Mouse (Mus musculus) layer of hippocampus, postnatal 10 days (tissue): ENCODE data around the gene Olfr572. TPM values are rescaled to one million over a fixed set of nuclear protein-coding genes. Genes with fewer than 3 reads are reported as not detected.

Experiments used
- DNase-seq, 2 experiments: peaks; one replicate each; pipeline ENCODE4 v3.0.0; 2021; ENCODE audit warnings: low spot score in 2 of 2
- long read RNA-seq: library from polyadenylated mRNA; stranded (forward); transcript quantifications from one replicate; pipeline ENCODE4 v2.0.0, GENCODE M21; 2023
- total RNA-seq, 2 experiments: library from RNA; stranded (reverse); gene quantifications; 2 replicates each; pipeline ENCODE4 v1.2.3; 2021

Olfr572 gene
- not detected for total RNA-seq
- long read RNA-seq = 0 reads

DNA sequence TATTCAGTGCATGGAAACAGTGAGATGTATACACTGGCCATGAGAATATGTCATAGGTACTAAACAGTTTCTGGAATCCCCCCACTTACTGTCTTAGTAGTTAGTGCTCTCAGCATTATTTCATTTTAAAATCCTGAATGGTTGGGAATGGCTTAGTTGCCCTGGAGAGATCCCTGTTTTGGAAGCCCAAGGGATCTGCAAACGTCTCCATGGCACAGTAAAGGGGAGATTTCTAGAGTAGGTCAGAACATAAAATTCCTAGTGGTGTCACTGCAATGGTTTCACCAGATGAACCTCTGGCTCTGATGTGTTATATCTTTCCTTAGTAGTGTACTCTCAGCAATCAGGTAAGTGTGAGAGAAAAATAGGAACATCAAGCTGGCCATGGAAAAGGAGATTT is at the start of gene Olfr572:
TSS of gene Olfr572 (plus strand) at position 301 of the 400 bp plus-strand sequence.
- no peak for DNase-seq

DNA sequence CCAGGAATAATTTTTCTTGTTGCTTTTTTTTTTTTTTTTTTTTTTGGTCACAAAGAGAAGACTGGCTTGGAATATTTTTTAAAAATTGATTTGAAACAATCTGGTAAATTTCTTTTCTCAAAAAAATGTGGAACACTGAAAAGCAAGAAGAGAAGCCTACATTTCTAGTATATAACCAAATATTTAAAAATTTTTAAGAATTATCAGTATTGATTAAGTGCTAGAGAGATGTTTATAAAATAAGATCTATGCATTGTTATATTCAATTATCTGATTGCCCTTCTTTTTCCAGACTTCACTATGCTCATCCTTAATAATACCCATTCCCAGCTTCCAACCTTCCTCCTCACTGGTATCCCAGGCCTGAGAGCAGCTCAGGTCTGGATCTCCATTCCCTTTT is 47.4 kb upstream of the Olfr572 start, which contains the start of gene Olfr568:
TSS of gene Olfr568 (plus strand) at position 301 of the 400 bp plus-strand sequence.
- no peak for DNase-seq

DNA sequence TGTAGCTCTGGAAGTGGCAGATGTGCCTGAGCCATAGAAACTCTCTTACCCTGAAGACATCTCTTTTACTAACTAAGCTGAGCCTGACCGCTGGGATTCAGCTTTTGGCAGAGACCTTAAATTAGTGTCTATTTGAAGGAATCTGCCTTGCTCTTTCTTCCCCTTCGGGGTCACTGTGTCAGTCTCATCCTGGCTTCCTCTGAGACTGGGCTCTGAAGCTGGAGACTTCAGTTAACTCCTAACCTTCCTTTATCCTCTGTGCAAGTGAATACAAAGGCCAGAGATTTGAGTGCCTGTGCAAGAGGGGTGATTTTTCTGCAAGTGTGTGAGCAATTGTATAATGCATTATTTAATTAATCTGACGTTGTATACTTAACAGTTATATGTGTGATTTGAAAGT is 33.4 kb upstream of the Olfr572 start, which contains the start of gene Olfr569:
TSS of gene Olfr569 (minus strand) at position 101 of the 400 bp plus-strand sequence.
- DNase-seq = no peak

DNA sequence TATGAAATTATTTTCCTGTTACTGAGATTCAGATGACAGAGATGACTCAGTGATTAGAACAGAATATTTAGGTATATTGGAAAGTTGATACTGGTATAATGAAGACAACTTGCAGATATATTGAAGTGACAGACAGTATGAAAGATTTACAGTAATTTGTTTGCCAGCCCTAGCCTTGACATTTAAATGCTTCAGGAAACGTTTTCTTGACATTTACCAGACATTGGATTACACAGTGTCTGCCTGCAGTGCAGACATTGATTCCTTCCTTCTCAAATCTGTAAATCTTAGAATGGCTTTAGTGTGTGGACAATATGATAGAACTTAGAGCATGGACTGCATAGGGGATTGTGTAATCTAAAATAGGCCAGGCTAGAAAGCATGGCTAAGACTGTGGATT is 8.9 kb upstream of the Olfr572 start:
- no peak for DNase-seq

DNA sequence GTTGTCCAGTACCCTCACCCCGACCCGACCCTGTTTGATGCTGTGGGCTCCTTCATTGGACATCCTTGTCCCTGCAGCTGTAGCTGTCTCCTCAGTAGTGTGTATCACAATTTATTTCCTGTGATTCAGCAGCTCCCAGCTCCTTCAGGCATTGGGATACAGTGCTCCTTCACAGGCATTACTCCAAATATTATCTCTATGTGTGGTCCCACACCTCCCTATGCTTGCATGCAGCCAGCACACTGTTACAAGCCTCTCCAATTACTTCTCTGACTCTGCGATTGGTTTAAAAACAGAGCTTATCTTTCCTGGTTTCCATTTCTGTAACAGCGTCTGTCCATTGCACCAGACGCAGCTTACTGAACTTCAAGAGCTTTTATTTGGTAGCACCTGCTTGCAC is 7.8 kb upstream of the Olfr572 start:
- no peak for DNase-seq

DNA sequence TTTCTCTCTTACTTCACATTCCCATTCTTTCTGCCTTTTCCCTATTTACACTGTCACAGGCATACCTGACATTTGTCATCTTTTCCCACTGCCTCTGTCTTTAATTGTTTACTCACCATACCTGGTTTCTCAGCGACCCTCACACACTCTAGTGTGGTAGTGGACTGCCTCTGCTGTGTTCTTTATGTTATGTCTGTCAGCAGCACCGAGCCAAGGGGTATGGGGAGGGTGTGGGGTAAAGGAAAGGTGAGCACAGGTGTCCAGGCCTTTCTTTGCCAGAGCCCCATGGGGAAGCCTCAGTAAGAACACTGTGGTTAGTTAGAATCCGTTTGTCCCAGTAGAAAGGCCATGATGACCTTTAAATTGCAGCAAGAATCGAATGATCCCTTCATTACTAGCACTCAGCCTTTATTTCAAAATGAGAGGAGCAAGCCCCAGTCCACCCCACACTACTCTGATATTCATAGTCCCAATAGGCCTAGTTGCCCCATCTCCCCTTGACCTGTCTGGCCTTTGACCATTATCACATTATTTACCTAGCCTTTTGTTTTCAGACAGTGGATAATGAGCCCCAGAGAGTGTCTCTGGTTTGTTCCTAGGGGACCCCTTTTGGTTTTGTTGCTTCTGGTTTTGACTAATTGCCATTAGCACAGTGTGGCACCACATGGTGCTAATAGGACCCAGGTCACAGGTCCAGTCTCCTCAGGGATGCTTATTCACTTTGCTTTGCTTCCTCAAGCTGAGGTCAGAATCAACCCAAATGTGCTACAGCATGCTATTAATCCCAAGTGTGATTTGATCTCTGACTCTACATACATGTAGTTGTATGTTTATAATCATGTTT is 7.0 kb upstream of the Olfr572 start, which contains the start of gene Olfr571:
TSS of gene Olfr571 (minus strand) at position 505 of the 844 bp plus-strand sequence.
- DNase-seq = no peak

DNA sequence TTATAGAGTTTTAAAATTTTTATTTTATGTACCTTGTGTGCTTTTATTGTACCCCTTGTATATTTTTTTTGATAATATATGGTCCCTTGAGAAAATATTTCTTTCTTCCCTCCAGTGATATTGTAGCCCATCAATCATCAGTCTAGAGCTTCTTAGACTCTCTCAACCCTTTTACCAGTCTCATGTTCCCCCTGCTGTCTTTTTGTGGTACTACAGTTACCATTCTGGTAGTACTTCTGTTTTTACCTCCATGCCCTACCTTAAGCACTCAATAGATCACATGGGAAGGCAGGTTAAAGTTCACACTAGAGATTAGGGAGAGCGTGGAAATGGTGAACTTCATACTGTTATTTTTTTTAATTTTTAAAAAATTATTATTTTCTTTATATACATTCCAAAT is 4.6 kb upstream of the Olfr572 start:
- DNase-seq = peak in 1 of 2 experiments; percentile 12

DNA sequence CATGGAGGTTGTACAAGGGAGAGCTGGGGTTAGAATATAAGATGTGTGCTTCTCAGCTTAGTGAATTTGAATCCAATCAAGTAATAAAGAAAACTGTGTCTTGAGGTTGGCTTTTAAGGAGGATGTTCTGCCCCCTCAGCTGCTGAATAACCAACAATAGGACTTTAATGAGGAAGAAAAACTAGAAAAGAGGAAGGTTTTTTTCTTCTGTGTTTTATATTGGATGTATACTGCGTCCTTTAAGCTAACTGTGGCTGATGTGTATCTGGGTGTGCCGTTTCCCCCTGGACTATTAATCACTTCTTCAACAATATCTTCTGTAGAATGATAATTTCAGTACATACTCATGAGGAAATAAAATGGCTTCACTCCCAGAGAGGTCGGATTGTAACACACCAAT is 2.9 kb downstream of the Olfr572 start:
- no peak for DNase-seq

DNA sequence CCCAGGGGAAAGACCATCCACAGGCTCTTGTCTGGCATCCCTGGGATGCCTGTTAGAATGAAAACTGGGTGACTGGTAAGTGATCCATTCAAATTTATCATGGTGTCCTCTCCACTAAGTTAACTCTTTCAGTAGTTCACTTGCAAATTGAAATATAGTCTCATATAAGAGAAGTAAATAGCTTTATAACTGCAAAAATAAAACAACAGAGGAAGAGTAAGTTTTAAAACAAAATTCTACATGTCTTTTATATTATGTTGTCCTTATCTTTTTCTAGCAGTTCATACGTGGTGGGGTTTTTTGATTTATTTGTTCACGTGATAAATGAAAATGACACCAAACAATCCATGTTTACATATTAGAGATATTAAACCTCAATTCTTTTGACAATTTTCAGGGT is 18.3 kb downstream of the Olfr572 start, which contains the start of gene Olfr573-ps1:
TSS of gene Olfr573-ps1 (minus strand) at position 101 of the 400 bp plus-strand sequence.
- no peak for DNase-seq

DNA sequence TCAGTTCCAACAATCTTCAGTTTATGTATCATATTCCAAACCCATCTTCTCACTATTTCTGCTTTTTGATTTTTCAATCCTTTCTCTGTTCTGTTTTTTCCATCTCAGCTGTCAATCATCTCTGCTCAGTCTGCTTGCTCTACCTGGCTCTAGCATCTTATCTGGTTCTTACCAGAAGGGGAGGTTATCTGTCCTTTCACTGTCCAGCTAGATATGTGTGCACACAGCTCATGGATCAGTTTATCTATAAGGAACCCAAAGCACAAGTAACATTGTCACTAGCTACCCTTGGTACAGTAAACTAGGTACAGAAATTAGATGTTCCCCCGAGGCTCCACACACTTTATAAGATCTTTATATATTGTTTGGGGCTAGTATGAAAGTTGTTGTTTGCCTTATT is 19.2 kb downstream of the Olfr572 start:
- no peak for DNase-seq

DNA sequence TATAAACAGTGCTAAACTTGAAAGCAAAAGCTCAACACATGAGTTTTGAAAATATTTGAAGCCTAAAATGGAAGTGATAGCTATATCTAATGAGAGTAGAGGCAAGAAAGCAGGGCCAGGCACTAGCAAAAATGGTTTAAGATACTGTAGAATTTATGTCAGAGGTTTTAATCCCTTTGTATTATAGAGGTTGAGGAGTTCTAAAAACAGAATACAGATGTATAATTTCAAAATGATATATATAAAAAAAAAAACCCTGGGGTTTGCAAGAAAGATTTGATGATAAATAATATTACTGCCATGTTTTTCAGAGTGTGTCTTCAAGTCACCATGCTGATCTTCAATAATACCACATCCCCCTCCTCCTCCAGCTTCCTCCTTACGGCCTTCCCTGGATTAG is 24.0 kb downstream of the Olfr572 start, which contains the start of gene Olfr574:
TSS of gene Olfr574 (plus strand) at position 301 of the 400 bp plus-strand sequence.
- no peak for DNase-seq

DNA sequence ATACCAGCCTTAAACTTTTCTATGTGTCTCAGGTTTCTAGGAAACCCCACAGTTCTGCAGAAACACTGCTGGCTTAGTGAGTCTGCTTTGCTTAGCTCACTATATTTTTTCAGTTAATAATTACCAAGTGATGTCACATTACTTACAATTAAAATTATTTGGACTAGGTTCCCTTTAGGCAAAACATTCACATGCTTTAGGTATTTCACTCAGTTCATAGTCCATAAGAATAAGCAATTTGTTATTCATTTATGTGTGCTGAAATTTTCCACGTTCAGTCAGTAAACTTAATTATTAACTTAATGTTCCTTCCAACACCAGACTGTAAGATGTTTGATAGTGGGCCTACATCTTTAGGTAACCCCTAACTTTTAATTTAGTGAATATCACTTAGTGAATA is 26.5 kb downstream of the Olfr572 start:
- no peak for DNase-seq

DNA sequence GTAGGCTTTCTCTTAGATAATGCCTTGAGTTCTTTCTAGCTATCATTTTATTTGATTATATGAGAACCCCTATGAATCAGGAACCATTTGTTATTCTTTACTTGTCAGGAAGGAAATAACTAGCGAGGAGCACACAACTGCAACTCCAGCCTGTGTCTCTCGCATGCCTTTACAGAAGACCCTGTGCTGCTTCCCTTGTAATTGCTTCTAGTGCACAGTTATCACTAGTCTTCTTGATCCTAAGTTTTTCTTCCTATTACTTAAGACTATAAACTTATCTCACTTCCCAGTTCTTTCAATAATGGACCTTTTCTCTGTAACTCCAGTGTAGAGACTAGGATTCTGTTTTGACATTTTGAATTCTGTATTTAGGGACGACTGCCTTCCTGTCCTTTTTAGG is 33.9 kb downstream of the Olfr572 start:
- no peak for DNase-seq

DNA sequence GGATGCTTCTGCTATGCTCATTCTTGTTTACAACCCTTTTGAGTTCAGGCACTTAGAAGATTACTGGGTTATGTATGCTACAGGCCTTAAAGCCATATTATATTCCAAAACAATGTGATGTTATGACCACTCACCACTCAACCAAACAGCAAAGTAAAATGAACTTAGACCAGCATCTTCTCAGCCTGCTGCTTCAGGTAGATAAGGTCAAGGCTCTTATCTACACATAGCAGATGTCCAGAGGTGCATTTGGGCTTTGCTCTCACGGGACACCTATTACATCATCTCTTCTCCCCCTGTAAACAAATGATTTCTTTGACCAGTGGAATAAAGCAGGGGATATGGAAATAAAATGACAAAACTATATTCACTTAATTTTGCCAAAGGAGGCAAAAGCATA is 34.4 kb downstream of the Olfr572 start, which contains the start of gene Olfr575:
TSS of gene Olfr575 (minus strand) at position 183 of the 400 bp plus-strand sequence.
- no peak for DNase-seq

DNA sequence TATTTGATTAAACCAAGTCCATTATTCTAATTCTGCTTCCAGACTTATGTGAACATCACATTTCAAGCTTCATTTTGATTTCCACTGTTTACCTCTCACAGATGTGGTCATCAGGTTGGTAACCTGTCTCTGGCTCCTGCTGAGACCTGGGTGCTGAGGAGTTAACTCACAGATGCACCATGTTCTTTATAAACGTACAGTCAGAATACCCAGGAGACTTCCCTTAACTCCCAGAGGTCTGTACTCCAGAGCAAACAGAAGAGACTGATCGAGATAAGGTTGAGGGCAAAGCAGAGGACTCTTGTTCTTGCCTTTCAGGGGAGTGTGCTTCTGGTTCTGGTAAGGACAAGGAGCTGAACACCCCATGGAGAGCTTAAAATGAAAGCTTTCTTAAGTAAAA is 38.2 kb downstream of the Olfr572 start, which contains the start of gene Olfr576:
TSS of gene Olfr576 (plus strand) at position 301 of the 400 bp plus-strand sequence.
- no peak for DNase-seq

DNA sequence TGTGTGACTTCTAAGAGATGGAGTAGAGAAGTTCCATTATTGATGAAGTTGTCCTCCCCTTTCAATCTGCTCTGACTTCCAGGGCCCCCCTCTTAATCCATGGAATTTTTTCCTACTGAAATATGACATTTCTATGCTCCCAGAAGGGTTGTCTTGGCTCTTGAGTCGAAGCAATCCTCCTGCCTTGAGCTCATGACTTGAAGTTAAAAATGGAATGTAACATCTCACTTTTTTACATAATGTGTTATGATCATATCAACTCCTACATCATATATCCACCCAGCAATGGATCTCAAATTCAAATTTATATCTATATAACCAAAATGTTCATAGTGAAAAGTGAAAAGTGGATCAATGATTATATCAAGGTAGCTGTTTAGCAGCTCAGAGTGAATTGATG is 50.2 kb downstream of the Olfr572 start:
- no peak for DNase-seq

DNA sequence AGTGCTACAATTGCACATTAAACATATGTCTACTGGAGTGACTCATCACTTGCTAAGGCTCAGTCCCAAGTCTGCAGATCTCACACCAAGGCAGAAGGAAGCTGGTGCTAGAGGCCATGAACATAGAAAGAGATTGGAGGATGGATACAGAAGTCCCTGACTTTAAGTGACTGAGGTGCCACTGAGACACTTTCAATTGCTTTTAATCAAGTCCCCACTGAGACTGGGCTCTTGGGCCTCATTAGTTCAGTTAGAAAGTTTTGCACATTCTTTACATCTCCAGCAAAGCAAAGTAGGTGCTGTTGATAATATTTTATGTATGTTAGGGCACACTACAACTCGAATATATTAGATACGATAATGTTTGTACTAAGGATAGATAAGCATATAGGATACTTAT is 51.6 kb downstream of the Olfr572 start, which contains the start of gene Olfr577:
TSS of gene Olfr577 (minus strand) at position 101 of the 400 bp plus-strand sequence.
- no peak for DNase-seq

Other genes with a start within 250 kb of the Olfr572 start
- gene Trim68, start 237.1 kb upstream of the Olfr572 start, total RNA-seq = 1 to 10 TPM; 6.2 to 7.5 TPM
- gene Olfr557, start 228.5 kb upstream of the Olfr572 start, total RNA-seq = not detected
- gene Olfr558, start 222.2 kb upstream of the Olfr572 start, total RNA-seq = under 1 TPM; 0.34 to 0.49 TPM
- not detected for gene Olfr33, start 205.3 kb upstream of the Olfr572 start, total RNA-seq
- not detected for gene Olfr559, start 196.9 kb upstream of the Olfr572 start, total RNA-seq
- not detected for gene Olfr560, start 165.0 kb upstream of the Olfr572 start, total RNA-seq
- under 1 TPM; 0.23 to 0.76 TPM for gene Olfr78, start 164.9 kb upstream of the Olfr572 start, total RNA-seq
- not detected for gene Olfr561, start 153.2 kb upstream of the Olfr572 start, total RNA-seq
- not detected for gene Olfr564, start 120.9 kb upstream of the Olfr572 start, total RNA-seq
- gene Olfr566, start 65.6 kb upstream of the Olfr572 start, total RNA-seq = not detected
- gene Olfr568, start 47.3 kb upstream of the Olfr572 start, total RNA-seq = not detected
- not detected for gene Olfr569, start 33.5 kb upstream of the Olfr572 start, total RNA-seq
- not detected for gene Olfr570, start 29.8 kb upstream of the Olfr572 start, total RNA-seq
- not detected for gene Olfr571, start 6.9 kb upstream of the Olfr572 start, total RNA-seq
- not detected for gene Olfr573-ps1, start 18.2 kb downstream of the Olfr572 start, total RNA-seq
- gene Olfr574, start 24.1 kb downstream of the Olfr572 start, total RNA-seq = not detected
- gene Olfr575, start 34.4 kb downstream of the Olfr572 start, total RNA-seq = not detected
- gene Olfr576, start 38.3 kb downstream of the Olfr572 start, total RNA-seq = not detected
- gene Olfr577, start 51.5 kb downstream of the Olfr572 start, total RNA-seq = not detected
- not detected for gene Olfr578, start 64.9 kb downstream of the Olfr572 start, total RNA-seq
- not detected for gene Olfr582, start 113.6 kb downstream of the Olfr572 start, total RNA-seq
- not detected for gene Olfr583, start 126.9 kb downstream of the Olfr572 start, total RNA-seq
- gene Olfr584, start 157.5 kb downstream of the Olfr572 start, total RNA-seq = not detected
- not detected for gene Olfr585, start 173.3 kb downstream of the Olfr572 start, total RNA-seq
- not detected for gene Olfr586, start 201.2 kb downstream of the Olfr572 start, total RNA-seq
- not detected for gene Olfr588-ps1, start 216.5 kb downstream of the Olfr572 start, total RNA-seq
- not detected for gene Olfr589, start 231.9 kb downstream of the Olfr572 start, total RNA-seq